Mouse (Mus musculus) lung, postnatal 10 days (tissue): ENCODE measurements around the gene Rpl21.
A peak's percentile ranks its signal among the peaks of the same experiment; 100 is the strongest.

Experiments used
- DNase-seq: peaks from one replicate; pipeline ENCODE4 v3.0.0; 2021

Gene Rpl21

GRCm38 (mm10) chr5:146834959-146835358 lies 2.3 kb downstream of the Rpl21 start:
- DNase-seq = no peak

- no peak for DNase-seq
Measured at GRCm38 (mm10) chr5:146837967-146838720, 5.5 kb downstream of the Rpl21 start.

GRCm38 (mm10) chr5:146838836-146839648 lies 6.4 kb downstream of the Rpl21 start:
- DNase-seq = no peak

- no peak for DNase-seq
Measured at GRCm38 (mm10) chr5:146839760-146840159, 7.1 kb downstream of the Rpl21 start.

GRCm38 (mm10) chr5:146840422-146840821 lies 7.7 kb downstream of the Rpl21 start:
- no peak for DNase-seq

- no peak for DNase-seq
Measured at GRCm38 (mm10) chr5:146841301-146841700, 8.6 kb downstream of the Rpl21 start.

GRCm38 (mm10) chr5:146841996-146842395 lies 9.3 kb downstream of the Rpl21 start:
- DNase-seq = peak; percentile 62

GRCm38 (mm10) chr5:146844301-146844941 lies 11.7 kb downstream of the Rpl21 start:
- DNase-seq = no peak

- DNase-seq = peak; percentile 95
Measured at GRCm38 (mm10) chr5:146844945-146845365, 12.3 kb downstream of the Rpl21 start, which contains the start of gene Rasl11a. Rasl11a (plus strand) TSS chr5:146845071.

- peak; percentile 24 for DNase-seq
Measured at GRCm38 (mm10) chr5:146846489-146846888, 13.8 kb downstream of the Rpl21 start.

GRCm38 (mm10) chr5:146848936-146849582 lies 16.4 kb downstream of the Rpl21 start:
- peak; percentile 44 for DNase-seq

- DNase-seq = no peak
Measured at GRCm38 (mm10) chr5:146856106-146856505, 23.4 kb downstream of the Rpl21 start.

- peak; percentile 21 for DNase-seq
Measured at GRCm38 (mm10) chr5:146857620-146858019, 24.9 kb downstream of the Rpl21 start.

GRCm38 (mm10) chr5:146858772-146859171 lies 26.1 kb downstream of the Rpl21 start:
- no peak for DNase-seq

GRCm38 (mm10) chr5:146859246-146859645 lies 26.6 kb downstream of the Rpl21 start:
- no peak for DNase-seq

- DNase-seq = peak; percentile 38
Measured at GRCm38 (mm10) chr5:146860222-146860998, 27.7 kb downstream of the Rpl21 start.

- DNase-seq = peak; percentile 46
Measured at GRCm38 (mm10) chr5:146861588-146861987, 28.9 kb downstream of the Rpl21 start.

GRCm38 (mm10) chr5:146865511-146865910 lies 32.8 kb downstream of the Rpl21 start:
- no peak for DNase-seq

GRCm38 (mm10) chr5:146866277-146866676 lies 33.6 kb downstream of the Rpl21 start:
- no peak for DNase-seq

- DNase-seq = peak; percentile 72
Measured at GRCm38 (mm10) chr5:146867246-146867945, 34.7 kb downstream of the Rpl21 start.

- no peak for DNase-seq
Measured at GRCm38 (mm10) chr5:146867946-146868314, 35.2 kb downstream of the Rpl21 start.
